Mouse (Mus musculus): ENCODE results near the gene Prpf31. TPM values are rescaled to one million over a fixed set of nuclear protein-coding genes. Genes with fewer than 3 reads are reported as not detected.

The Prpf31 gene
- 142 and 151 TPM in 2 replicates for polyA plus RNA-seq (2014; fragmentation: Nextera tagmentation; extraction: Ambion mirVana)

DNA sequence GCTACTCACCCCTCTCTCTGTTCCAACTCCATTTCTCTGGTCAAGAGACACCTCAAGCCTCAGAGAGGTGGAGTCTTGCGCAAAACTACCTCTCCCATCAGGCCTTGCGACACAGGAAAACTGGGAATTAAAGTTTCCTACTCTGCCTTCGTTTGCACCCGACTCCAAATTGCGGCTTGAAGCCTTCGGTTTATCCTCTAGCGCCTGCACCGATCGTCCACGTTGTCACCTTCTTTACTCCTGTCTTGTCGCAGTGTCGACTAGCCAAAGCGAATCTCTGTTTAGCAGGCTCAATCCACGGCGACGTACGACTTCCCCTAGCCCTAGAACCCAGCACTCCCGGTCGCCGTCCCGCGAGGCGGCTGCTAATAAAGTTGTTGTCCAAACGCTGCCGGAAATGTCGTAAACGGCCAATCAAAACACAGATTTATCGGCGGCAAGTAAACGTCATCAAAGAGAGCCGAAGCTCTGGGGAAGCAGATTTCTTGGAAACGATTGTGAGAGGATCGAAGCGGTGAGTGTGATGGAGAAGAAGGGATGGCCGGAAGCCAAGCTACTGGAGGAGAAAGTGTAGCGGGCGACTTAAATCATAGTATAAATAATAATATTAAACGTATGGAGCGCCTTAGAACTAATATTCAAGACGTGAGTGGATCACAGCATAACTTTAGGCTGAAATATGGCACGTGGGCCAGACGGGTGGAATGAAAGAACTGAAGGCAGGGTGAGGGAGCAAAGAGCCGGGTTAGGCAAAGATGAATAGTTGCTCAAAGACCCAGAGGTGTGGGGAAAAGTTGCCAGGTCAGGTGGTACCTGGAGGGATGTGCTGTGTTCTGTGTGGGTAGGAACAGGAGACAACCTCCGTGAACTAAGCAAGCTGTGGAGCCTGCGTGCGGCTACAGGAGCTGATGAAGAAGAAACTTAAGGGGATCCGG is at the start of gene Prpf31, which contains the start of gene Tfpt:
Prpf31 (plus strand) TSS at position 443 of the 935 bp plus-strand sequence.
Tfpt (minus strand) TSS at position 387 of the 935 bp plus-strand sequence.
- Histone ChIP-seq H3K27me3 (ENCODE audit: control insufficient read depth, insufficient read depth, low read length) (no peaks in the 10 kb centered on the region), H3K36me3 (replicated peaks; ENCODE audit: control insufficient read depth, insufficient read depth, low read depth, low read length) (peaks cover 3% of the 10 kb centered on the region), H3K4me3 (ENCODE audit: low read depth, low read length) (peak within 1 kb of the TSS; percentile 43), H3K9me3 (replicated peaks; ENCODE audit: control insufficient read depth, low read length) (no peaks in the 10 kb centered on the region), H3K27ac (replicated peaks; ENCODE audit: low read depth, low read length) (no peak within 1 kb of the TSS), H3K4me2 (ENCODE audit: low read depth, low read length) (peak within 1 kb of the TSS; percentile 78), H3K9ac (replicated peaks; ENCODE audit: low read length) (peak within 1 kb of the TSS; percentile 77), H3K4me1 (ENCODE audit: control insufficient read depth, insufficient read depth, low read length) (no peaks in the 10 kb centered on the region)
- ATAC-seq (replicated peaks; ENCODE audit: insufficient number of reproducible peaks, low FRiP score, low TSS enrichment, low read depth) (peak; percentile 84), DNase-seq (ENCODE audit: low spot score) (peak; percentile 96)
- 1% methylated on average over 47 of the region's 47 CpGs for WGBS

DNA sequence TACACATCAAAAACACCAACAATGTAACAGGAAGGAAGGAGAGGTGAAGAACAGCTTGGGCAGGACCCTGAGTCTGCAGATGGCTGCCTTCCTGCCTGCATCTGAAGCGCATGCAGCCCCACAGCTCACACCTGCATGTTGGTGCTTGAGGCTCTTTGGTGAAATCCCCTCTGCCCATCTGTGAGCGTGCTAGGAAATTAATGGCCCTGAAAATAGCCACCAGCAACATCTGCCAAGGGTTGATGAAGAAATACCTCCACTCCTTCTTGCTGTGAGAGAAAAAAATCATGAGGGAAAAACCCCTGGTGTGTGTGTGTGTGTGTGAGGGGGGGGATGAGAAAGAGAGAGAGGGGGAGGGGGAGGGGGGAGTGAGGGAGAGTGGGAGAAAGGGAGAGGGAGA is 49.8 kb upstream of the Prpf31 start:
- Histone ChIP-seq H3K9ac (replicated peaks; ENCODE audit: low read length) (no peak overlapping the region), H3K27me3 (ENCODE audit: control insufficient read depth, insufficient read depth, low read length) (no peaks in the 10 kb centered on the region), H3K27ac (replicated peaks; ENCODE audit: low read depth, low read length) (no peak overlapping the region), H3K4me3 (ENCODE audit: low read depth, low read length) (no peak overlapping the region), H3K4me2 (ENCODE audit: low read depth, low read length) (no peak overlapping the region), H3K36me3 (replicated peaks; ENCODE audit: control insufficient read depth, insufficient read depth, low read depth, low read length) (no peaks in the 10 kb centered on the region), H3K4me1 (ENCODE audit: control insufficient read depth, insufficient read depth, low read length) (no peaks in the 10 kb centered on the region), H3K9me3 (replicated peaks; ENCODE audit: control insufficient read depth, low read length) (no peaks in the 10 kb centered on the region)
- DNase-seq (ENCODE audit: low spot score) (no peak), ATAC-seq (replicated peaks; ENCODE audit: insufficient number of reproducible peaks, low FRiP score, low TSS enrichment, low read depth) (no peak)
- WGBS = 74% methylated on average over 2 of the region's 2 CpGs

DNA sequence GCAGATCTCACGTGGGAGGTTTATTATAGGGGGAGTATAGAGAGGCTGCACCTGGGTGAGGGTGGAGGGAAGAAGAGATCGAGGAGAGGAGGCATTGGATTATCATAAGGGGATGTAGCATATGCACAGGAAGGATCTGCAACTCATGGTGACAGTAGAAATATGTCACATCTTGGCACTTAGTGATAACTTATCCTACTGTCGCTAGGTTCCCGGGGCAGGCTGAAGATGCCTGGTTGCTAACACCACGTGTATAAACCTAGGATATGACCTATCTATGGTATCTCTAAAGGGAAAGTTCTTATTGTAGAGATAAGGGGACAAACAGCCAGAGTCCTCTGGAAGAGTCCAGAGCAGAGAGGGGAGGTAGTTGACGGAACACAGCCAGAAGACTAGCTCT is 44.0 kb upstream of the Prpf31 start:
- Histone ChIP-seq H3K27ac (replicated peaks; ENCODE audit: low read depth, low read length) (no peak overlapping the region), H3K36me3 (replicated peaks; ENCODE audit: control insufficient read depth, insufficient read depth, low read depth, low read length) (no peaks in the 10 kb centered on the region), H3K9me3 (replicated peaks; ENCODE audit: control insufficient read depth, low read length) (no peaks in the 10 kb centered on the region), H3K9ac (replicated peaks; ENCODE audit: low read length) (no peak overlapping the region), H3K4me2 (ENCODE audit: low read depth, low read length) (no peak overlapping the region), H3K27me3 (ENCODE audit: control insufficient read depth, insufficient read depth, low read length) (no peaks in the 10 kb centered on the region), H3K4me1 (ENCODE audit: control insufficient read depth, insufficient read depth, low read length) (no peaks in the 10 kb centered on the region), H3K4me3 (ENCODE audit: low read depth, low read length) (no peak overlapping the region)
- no peak for DNase-seq (ENCODE audit: low spot score)
- ATAC-seq (replicated peaks; ENCODE audit: insufficient number of reproducible peaks, low FRiP score, low TSS enrichment, low read depth) = no peak
- WGBS = 8% methylated on average over 6 of the region's 6 CpGs

DNA sequence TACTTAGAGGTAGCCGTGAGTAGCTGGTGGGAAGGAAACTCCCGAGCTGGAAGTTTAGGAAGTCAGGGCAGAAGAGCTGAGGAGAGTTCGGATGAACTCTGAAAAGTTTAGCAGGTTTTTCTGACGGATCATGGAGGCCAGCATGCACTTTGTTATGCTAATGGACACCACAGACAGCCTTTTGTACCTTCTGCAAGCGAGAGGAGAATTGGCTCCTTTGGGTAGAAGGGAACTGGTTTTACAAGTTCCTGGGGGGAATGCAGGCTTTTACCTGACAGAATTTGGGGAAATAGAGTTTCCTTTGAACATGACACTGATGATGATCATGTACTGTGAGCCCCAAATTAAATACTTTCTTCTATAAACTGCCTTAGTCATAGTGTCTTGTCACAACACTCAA is 43.5 kb upstream of the Prpf31 start:
- no peak overlapping the region for H3K4me3 ChIP-seq (ENCODE audit: low read depth, low read length)

DNA sequence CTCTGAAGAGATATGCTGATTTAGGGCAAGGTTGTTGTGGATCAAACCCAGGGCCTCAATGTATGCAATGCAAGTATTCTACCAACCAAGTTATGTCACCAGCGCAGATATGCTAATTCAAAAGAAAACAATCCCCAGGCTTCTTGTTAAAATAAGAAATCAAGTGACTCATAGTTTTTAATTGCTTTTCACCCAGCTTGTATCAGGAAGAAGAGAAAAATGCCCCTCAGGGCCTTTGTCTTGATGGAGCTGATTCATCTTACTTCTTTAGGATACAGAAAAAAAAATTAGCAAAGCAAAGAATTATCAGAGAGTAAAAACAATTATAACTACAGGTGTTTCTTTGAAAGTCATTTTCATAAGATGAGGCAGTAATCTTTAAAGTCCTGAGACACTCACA is 42.5 kb upstream of the Prpf31 start:
- 60% methylated on average over 1 of the region's 1 CpGs for WGBS
- no peaks in the 10 kb centered on the region for H3K4me1 ChIP-seq (ENCODE audit: control insufficient read depth, insufficient read depth, low read length)
- ATAC-seq (replicated peaks; ENCODE audit: insufficient number of reproducible peaks, low FRiP score, low TSS enrichment, low read depth) (no peak), DNase-seq (ENCODE audit: low spot score) (no peak)
- no peaks in the 10 kb centered on the region for H3K27me3 ChIP-seq (ENCODE audit: control insufficient read depth, insufficient read depth, low read length)
- no peaks in the 10 kb centered on the region for H3K36me3 ChIP-seq (replicated peaks; ENCODE audit: control insufficient read depth, insufficient read depth, low read depth, low read length)
- H3K4me2 ChIP-seq (ENCODE audit: low read depth, low read length) = no peak overlapping the region
- no peak overlapping the region for H3K4me3 ChIP-seq (ENCODE audit: low read depth, low read length)
- no peaks in the 10 kb centered on the region for H3K9me3 ChIP-seq (replicated peaks; ENCODE audit: control insufficient read depth, low read length)
- H3K27ac ChIP-seq (replicated peaks; ENCODE audit: low read depth, low read length) = no peak overlapping the region
- H3K9ac ChIP-seq (replicated peaks; ENCODE audit: low read length) = no peak overlapping the region

More for the DNA sequence above, 43.5 kb upstream of the Prpf31 start:
- H3K27ac ChIP-seq (replicated peaks; ENCODE audit: low read depth, low read length) = no peak overlapping the region
- H3K36me3 ChIP-seq (replicated peaks; ENCODE audit: control insufficient read depth, insufficient read depth, low read depth, low read length) = no peaks in the 10 kb centered on the region
- 4% methylated on average over 5 of the region's 5 CpGs for WGBS
- no peak overlapping the region for H3K9ac ChIP-seq (replicated peaks; ENCODE audit: low read length)
- ATAC-seq (replicated peaks; ENCODE audit: insufficient number of reproducible peaks, low FRiP score, low TSS enrichment, low read depth) (no peak), DNase-seq (ENCODE audit: low spot score) (peak; percentile 29)
- H3K9me3 ChIP-seq (replicated peaks; ENCODE audit: control insufficient read depth, low read length) = no peaks in the 10 kb centered on the region
- H3K4me2 ChIP-seq (ENCODE audit: low read depth, low read length) = no peak overlapping the region
- no peaks in the 10 kb centered on the region for H3K4me1 ChIP-seq (ENCODE audit: control insufficient read depth, insufficient read depth, low read length)
- H3K27me3 ChIP-seq (ENCODE audit: control insufficient read depth, insufficient read depth, low read length) = no peaks in the 10 kb centered on the region

DNA sequence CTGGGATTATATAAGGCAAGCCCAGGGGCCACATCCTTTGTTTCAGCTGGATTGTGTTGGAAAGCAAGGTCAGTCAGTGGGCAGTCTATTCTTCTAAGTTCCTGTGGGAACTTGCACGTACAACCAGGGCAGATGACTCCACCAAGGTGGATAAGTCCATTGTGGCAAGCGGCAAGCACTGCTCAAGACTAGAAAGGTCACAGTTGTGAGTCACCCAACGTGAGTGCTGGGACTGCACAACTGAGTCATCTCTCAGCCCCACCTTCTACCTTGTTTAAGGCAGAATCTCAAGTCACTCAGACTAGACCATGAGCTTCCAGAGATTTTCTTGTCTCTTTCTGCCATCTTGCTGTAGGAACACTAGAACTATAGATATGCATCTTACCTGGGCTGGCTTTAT is 39.2 kb upstream of the Prpf31 start:
- ATAC-seq (replicated peaks; ENCODE audit: insufficient number of reproducible peaks, low FRiP score, low TSS enrichment, low read depth) (no peak), DNase-seq (ENCODE audit: low spot score) (no peak)
- WGBS = 90% methylated on average over 3 of the region's 3 CpGs
- no peak overlapping the region for H3K4me3 ChIP-seq (ENCODE audit: low read depth, low read length)
- H3K27me3 ChIP-seq (ENCODE audit: control insufficient read depth, insufficient read depth, low read length) = no peaks in the 10 kb centered on the region
- no peak overlapping the region for H3K9ac ChIP-seq (replicated peaks; ENCODE audit: low read length)
- no peaks in the 10 kb centered on the region for H3K36me3 ChIP-seq (replicated peaks; ENCODE audit: control insufficient read depth, insufficient read depth, low read depth, low read length)
- H3K4me2 ChIP-seq (ENCODE audit: low read depth, low read length) = no peak overlapping the region
- no peaks in the 10 kb centered on the region for H3K4me1 ChIP-seq (ENCODE audit: control insufficient read depth, insufficient read depth, low read length)
- no peak overlapping the region for H3K27ac ChIP-seq (replicated peaks; ENCODE audit: low read depth, low read length)
- H3K9me3 ChIP-seq (replicated peaks; ENCODE audit: control insufficient read depth, low read length) = no peaks in the 10 kb centered on the region

DNA sequence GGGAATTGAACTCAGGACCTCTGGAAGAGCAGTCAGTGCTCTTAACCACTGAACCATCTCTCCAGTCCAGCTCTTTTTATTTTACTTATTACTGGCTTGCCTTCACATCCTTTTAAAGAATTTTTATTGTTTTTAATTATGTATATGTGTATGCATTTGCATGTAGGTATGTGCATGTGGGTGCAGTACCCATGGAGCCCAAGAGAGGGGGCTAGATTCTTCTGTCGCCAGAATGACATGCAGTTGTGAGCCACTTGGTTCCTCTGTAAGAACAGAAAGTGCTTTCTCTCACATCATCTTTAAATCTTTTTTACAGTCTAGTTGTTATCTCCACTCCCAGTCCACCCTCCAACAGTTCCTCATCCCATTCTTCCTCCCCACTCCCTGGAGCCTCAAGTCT is 38.3 kb upstream of the Prpf31 start:
- H3K9me3 ChIP-seq (replicated peaks; ENCODE audit: control insufficient read depth, low read length) = no peaks in the 10 kb centered on the region
- ATAC-seq (replicated peaks; ENCODE audit: insufficient number of reproducible peaks, low FRiP score, low TSS enrichment, low read depth) (no peak), DNase-seq (ENCODE audit: low spot score) (no peak)
- no peaks in the 10 kb centered on the region for H3K27me3 ChIP-seq (ENCODE audit: control insufficient read depth, insufficient read depth, low read length)
- H3K36me3 ChIP-seq (replicated peaks; ENCODE audit: control insufficient read depth, insufficient read depth, low read depth, low read length) = no peaks in the 10 kb centered on the region
- WGBS = 88% methylated on average over 1 of the region's 1 CpGs
- no peaks in the 10 kb centered on the region for H3K4me1 ChIP-seq (ENCODE audit: control insufficient read depth, insufficient read depth, low read length)
- no peak overlapping the region for H3K27ac ChIP-seq (replicated peaks; ENCODE audit: low read depth, low read length)
- no peak overlapping the region for H3K4me3 ChIP-seq (ENCODE audit: low read depth, low read length)
- no peak overlapping the region for H3K9ac ChIP-seq (replicated peaks; ENCODE audit: low read length)
- H3K4me2 ChIP-seq (ENCODE audit: low read depth, low read length) = no peak overlapping the region

DNA sequence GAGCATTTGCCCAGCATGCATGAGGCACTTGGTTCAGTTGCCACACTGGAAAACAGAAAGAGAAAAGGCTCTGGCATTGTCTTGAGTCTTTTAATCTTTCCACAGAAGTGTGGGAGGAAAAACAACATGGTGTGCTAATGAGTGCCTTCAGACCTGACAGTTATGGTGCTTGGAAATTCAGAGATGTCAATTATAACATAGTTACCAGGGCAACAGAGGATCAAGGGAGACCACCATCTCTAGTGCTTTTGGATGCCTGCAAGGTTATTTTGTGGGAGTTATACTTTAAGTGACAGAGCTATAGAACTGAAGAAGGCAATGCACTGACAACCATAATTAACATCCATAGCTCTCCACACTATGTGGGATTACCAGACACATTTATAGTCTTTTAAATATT is 35.9 kb upstream of the Prpf31 start:
- ATAC-seq (replicated peaks; ENCODE audit: insufficient number of reproducible peaks, low FRiP score, low TSS enrichment, low read depth) (no peak), DNase-seq (ENCODE audit: low spot score) (no peak)
- Histone ChIP-seq H3K36me3 (replicated peaks; ENCODE audit: control insufficient read depth, insufficient read depth, low read depth, low read length) (no peaks in the 10 kb centered on the region), H3K27ac (replicated peaks; ENCODE audit: low read depth, low read length) (no peak overlapping the region), H3K4me3 (ENCODE audit: low read depth, low read length) (no peak overlapping the region), H3K27me3 (ENCODE audit: control insufficient read depth, insufficient read depth, low read length) (no peaks in the 10 kb centered on the region), H3K4me1 (ENCODE audit: control insufficient read depth, insufficient read depth, low read length) (no peaks in the 10 kb centered on the region), H3K4me2 (ENCODE audit: low read depth, low read length) (no peak overlapping the region), H3K9me3 (replicated peaks; ENCODE audit: control insufficient read depth, low read length) (no peaks in the 10 kb centered on the region), H3K9ac (replicated peaks; ENCODE audit: low read length) (no peak overlapping the region)
